9 mouse cellular contexts compared by ENCODE assay signal in genomic region chr8:107116023-107116422, GRCm38 (mm10). TPM values are rescaled to one million over a fixed set of nuclear protein-coding genes. Genes with fewer than 3 reads are reported as not detected.
DNase-seq lines count a peak whose midpoint lies in the region; ATAC-seq and TF ChIP-seq lines count a peak whose summit lies in the region.
"Had no signal": no experiment of that assay in that cellular context is flagged by ENCODE, and none has a peak within 500 bp of the region (broad histone marks: within the 10 kb centered on the region; RNA-seq: fewer than 3 reads in every experiment).

No protein-coding gene starts in this region.

- H3K4me3 ChIP-seq in G1E (ENCODE audit: low read depth, low read length) = no peak overlapping the region
- no peak overlapping the region for H3K4me3 ChIP-seq in embryonic facial prominence, embryonic 14.5 days (ENCODE audit: low read depth, low read length)
- H3K4me3 ChIP-seq: midbrain, embryonic 12.5 days had no signal

- WGBS in embryonic facial prominence, embryonic 14.5 days = 10% methylated on average over 11 of the region's 11 CpGs

- intact Hi-C loops in heart, postnatal 25 days (cut with DNase I) = loop anchor here (1.0 to 5.0 kb wide), 3 partner anchors 56 to 208 kb away; no protein-coding TSS in a partner anchor

- TF ChIP-seq CTCF in G1E (IDR thresholded peaks at IDR 0.05; ENCODE audit: low read depth, low read length) = peak; percentile 10; the same call in 1 of the 2 replicates

- no peak overlapping the region for H3K9ac ChIP-seq in embryonic facial prominence, embryonic 14.5 days (ENCODE audit: low read depth, low read length)
- H3K9ac ChIP-seq: midbrain, embryonic 12.5 days had no signal

- no peaks in the 10 kb centered on the region for H3K36me3 ChIP-seq in G1E (replicated peaks)
- no peaks in the 10 kb centered on the region for H3K36me3 ChIP-seq in embryonic facial prominence, embryonic 14.5 days (ENCODE audit: control insufficient read depth, insufficient read depth, low read length)
- H3K36me3 ChIP-seq: midbrain, embryonic 12.5 days had no signal

- H3K9me3 ChIP-seq in G1E (replicated peaks) = no peaks in the 10 kb centered on the region
- H3K9me3 ChIP-seq in embryonic facial prominence, embryonic 14.5 days (ENCODE audit: control insufficient read depth, low read length) = no peaks in the 10 kb centered on the region
- H3K9me3 ChIP-seq: midbrain, embryonic 12.5 days had no signal

- no peak overlapping the region; the same call in 1 of the 2 replicates for H3K27ac ChIP-seq in embryonic facial prominence, embryonic 14.5 days (replicated peaks; ENCODE audit: low read depth, low read length)
- H3K27ac ChIP-seq: midbrain, embryonic 12.5 days had no signal

- H3K27me3 ChIP-seq in G1E (ENCODE audit: insufficient read depth, low read length) = no peaks in the 10 kb centered on the region
- no peaks in the 10 kb centered on the region for H3K27me3 ChIP-seq in embryonic facial prominence, embryonic 14.5 days (replicated peaks; ENCODE audit: control insufficient read depth, insufficient read depth, low read length)
- H3K27me3 ChIP-seq: midbrain, embryonic 12.5 days had no signal

- DNase-seq in G1E (ENCODE audit: low spot score) = no peak
- DNase-seq in adrenal gland, postnatal 25 days = peak; percentile 77
- DNase-seq in embryonic facial prominence, embryonic 14.5 days (ENCODE audit: low spot score) = peak; percentile 90
- peak; percentile 38 for DNase-seq in heart, postnatal 25 days (ENCODE audit: low spot score)
- DNase-seq in layer of hippocampus, adult 9-10 months (ENCODE audit: low spot score) = peak; percentile 84
- peak; percentile 88 for DNase-seq in lung, postnatal 14 days
- DNase-seq in right cerebral cortex, postnatal 10 days (ENCODE audit: low spot score in 2 of 2) = peak; percentile 84 to 88
- DNase-seq in urinary bladder, postnatal 36 days (ENCODE audit: low spot score in 2 of 2) = peak; percentile 80 to 81

- no peak for ATAC-seq in G1E (ENCODE audit: extremely low read depth, insufficient number of reproducible peaks, low FRiP score, poor library complexity, severe bottlenecking)
- peak; percentile 58; the same call in 1 of the 2 replicates for ATAC-seq in embryonic facial prominence, embryonic 14.5 days (ENCODE audit: low read depth)

- H3K4me1 ChIP-seq in G1E (ENCODE audit: insufficient read depth, low read depth, low read length) = peaks cover 44% of the 10 kb centered on the region
- peaks cover 14% of the 10 kb centered on the region; the same call in 1 of the 2 replicates for H3K4me1 ChIP-seq in embryonic facial prominence, embryonic 14.5 days (ENCODE audit: control insufficient read depth, insufficient read depth, low read length)

- peak overlapping the region; percentile 23; the same call in 1 of the 2 replicates for H3K4me2 ChIP-seq in embryonic facial prominence, embryonic 14.5 days (ENCODE audit: low read depth, low read length)
- H3K4me2 ChIP-seq: midbrain, embryonic 12.5 days had no signal

RNA-seq across cellular contexts. Expression of gene Terf2, which starts 19.7 kb away (rescaled TPM):
- 52.4 and 76.8 TPM in 2 replicates for total RNA-seq in G1E (2014; fragmentation: Nextera tagmentation)
- 24.0 and 28.6 TPM in 2 replicates for total RNA-seq in G1E (2017)
- polyA plus RNA-seq in G1E (2012) = 24.9 and 25.8 TPM in 2 replicates
- total RNA-seq in adrenal gland, postnatal 25 days (2021) = 30.2 and 31.2 TPM in 2 replicates
- 14.8 and 15.1 TPM in 2 replicates for polyA plus RNA-seq in embryonic facial prominence, embryonic 14.5 days (2014; fragmentation: Nextera tagmentation; extraction: Ambion mirVana)
- 10 to 100 TPM; 10.5 to 13.2 TPM for total RNA-seq in heart, postnatal 25 days (2021)

RNA-seq across cellular contexts. Expression of gene Cyb5b, which starts 34.4 kb away (rescaled TPM):
- 72.5 and 82.1 TPM in 2 replicates for total RNA-seq in G1E (2014; fragmentation: Nextera tagmentation)
- total RNA-seq in G1E (2017) = 98.4 and 106 TPM in 2 replicates
- polyA plus RNA-seq in G1E (2012) = 23.6 and 29.9 TPM in 2 replicates
- total RNA-seq in adrenal gland, postnatal 25 days (2021) = 570 and 647 TPM in 2 replicates
- 78.5 and 86.5 TPM in 2 replicates for polyA plus RNA-seq in embryonic facial prominence, embryonic 14.5 days (2014; fragmentation: Nextera tagmentation; extraction: Ambion mirVana)
- total RNA-seq in heart, postnatal 25 days (2021) = 10 to 100 TPM; 32.8 to 36.6 TPM

RNA-seq across cellular contexts. Expression of gene Tmed6, which starts 50.6 kb away (rescaled TPM):
- total RNA-seq in G1E (2014; fragmentation: Nextera tagmentation) (not detected in 2 replicates), G1E (2017) (not detected in 2 replicates)
- not detected in 2 replicates for polyA plus RNA-seq in G1E (2012)
- not detected in 2 replicates for total RNA-seq in adrenal gland, postnatal 25 days (2021)
- not detected in 2 replicates for polyA plus RNA-seq in embryonic facial prominence, embryonic 14.5 days (2014; fragmentation: Nextera tagmentation; extraction: Ambion mirVana)
- not detected for total RNA-seq in heart, postnatal 25 days (2021)
- polyA plus RNA-seq: midbrain, embryonic 12.5 days had no signal

RNA-seq across cellular contexts. Expression of gene Nip7, which starts 59.3 kb away (rescaled TPM):
- total RNA-seq in G1E (2014; fragmentation: Nextera tagmentation) (56.7 and 62.0 TPM in 2 replicates), G1E (2017) (35.5 and 39.7 TPM in 2 replicates)
- 8.9 and 9.1 TPM in 2 replicates for polyA plus RNA-seq in G1E (2012)
- total RNA-seq in adrenal gland, postnatal 25 days (2021) = 44.8 and 45.7 TPM in 2 replicates
- polyA plus RNA-seq in embryonic facial prominence, embryonic 14.5 days (2014; fragmentation: Nextera tagmentation; extraction: Ambion mirVana) = 97.3 and 98.4 TPM in 2 replicates
- total RNA-seq in heart, postnatal 25 days (2021) = 10 to 100 TPM; 21.1 to 21.2 TPM

RNA-seq across cellular contexts. Expression of gene Cog8, which starts 59.5 kb away (rescaled TPM):
- total RNA-seq in G1E (2014; fragmentation: Nextera tagmentation) (34.2 and 49.9 TPM in 2 replicates), G1E (2017) (29.4 and 31.1 TPM in 2 replicates)
- 24.6 and 26.5 TPM in 2 replicates for polyA plus RNA-seq in G1E (2012)
- 47.9 and 48.6 TPM in 2 replicates for total RNA-seq in adrenal gland, postnatal 25 days (2021)
- polyA plus RNA-seq in embryonic facial prominence, embryonic 14.5 days (2014; fragmentation: Nextera tagmentation; extraction: Ambion mirVana) = 32.8 and 39.0 TPM in 2 replicates
- 10 to 100 TPM; 18.2 to 19.2 TPM for total RNA-seq in heart, postnatal 25 days (2021)
